In genomic region chr1:153413397-153414020, GRCm38 (mm10) we compare ENCODE assay signal across 8 mouse cellular contexts. TPM values are rescaled to one million over a fixed set of nuclear protein-coding genes. Genes with fewer than 3 reads are reported as not detected.
DNase-seq lines count a peak whose midpoint lies in the region; TF ChIP-seq lines count a peak whose summit lies in the region.
"Not testable (repeated sequence)": the region's sequence is repeated elsewhere in the genome, so short reads cannot be mapped to it uniquely, and the experiment has no call there.
"Had no signal": no experiment of that assay in that cellular context is flagged by ENCODE, and none has a peak within 500 bp of the region (broad histone marks: within the 10 kb centered on the region; RNA-seq: fewer than 3 reads in every experiment).

No protein-coding gene starts in this region.

- TF ChIP-seq CTCF in E14TG2a.4 (conservative IDR thresholded peaks at IDR 0.05; ENCODE audit: low read length) = not testable (repeated sequence)

- peak overlapping the region; percentile 58 for H3K4me3 ChIP-seq in E14TG2a.4 (replicated peaks; ENCODE audit: low read length)

- DNase-seq in cerebellum, adult 9-10 months = peak; percentile 13
- DNase-seq in heart, adult 11 months = peak; percentile 94
- peak; percentile 63 for DNase-seq in induced T-regulatory cell, adult 2 months (ENCODE audit: low read depth)
- peak; percentile 36 to 53 for DNase-seq in layer of hippocampus, postnatal 25 days (ENCODE audit: extremely low spot score in 1 of 2, low spot score in 1 of 2)
- peak; percentile 40 for DNase-seq in lung, postnatal 25 days (ENCODE audit: low spot score)
- DNase-seq in splenic B cell, adult 2 months (ENCODE audit: low read depth, low spot score) = peak; percentile 51

- H3K36me3 ChIP-seq in E14TG2a.4 (ENCODE audit: insufficient read depth, low read length); splenic B cell, adult 2 months (ENCODE audit: control insufficient read depth, insufficient read depth, low read length, poor library complexity, severe bottlenecking): not testable (repeated sequence)

- H3K27me3 ChIP-seq in E14TG2a.4 (ENCODE audit: insufficient read depth, low read length); splenic B cell, adult 2 months (ENCODE audit: control insufficient read depth, insufficient read depth, low read length, poor library complexity, severe bottlenecking): not testable (repeated sequence)

- H3K4me1 ChIP-seq in E14TG2a.4 (replicated peaks; ENCODE audit: low read depth, low read length) = peaks cover 14% of the 10 kb centered on the region

- H3K9me3 ChIP-seq in E14TG2a.4 (ENCODE audit: low read length) = not testable (repeated sequence)

RNA-seq across cellular contexts. Expression of gene Shcbp1l, which starts 11.5 kb away (rescaled TPM):
- 1 to 10 TPM; 2.8 to 5.3 TPM for total RNA-seq in layer of hippocampus, postnatal 25 days (2021)
- total RNA-seq: gastrocnemius, postnatal 14 days had no signal

Comparison
In these comparisons a context has a peak if more than half of its experiments do, and no peak if none do; other contexts are left out.
1. Peak in every context shown above with its lines: DNase-seq and H3K4me3 ChIP-seq.
2. DNase-seq: peak in every context shown above with its lines; median percentile 94 in heart, adult 11 months; 63 in induced T-regulatory cell, adult 2 months; 51 in splenic B cell, adult 2 months; 44 in layer of hippocampus, postnatal 25 days; 40 in lung, postnatal 25 days; 13 in cerebellum, adult 9-10 months.